Comparison of ENCODE assay signal across 9 mouse cellular contexts in the genomic region with DNA sequence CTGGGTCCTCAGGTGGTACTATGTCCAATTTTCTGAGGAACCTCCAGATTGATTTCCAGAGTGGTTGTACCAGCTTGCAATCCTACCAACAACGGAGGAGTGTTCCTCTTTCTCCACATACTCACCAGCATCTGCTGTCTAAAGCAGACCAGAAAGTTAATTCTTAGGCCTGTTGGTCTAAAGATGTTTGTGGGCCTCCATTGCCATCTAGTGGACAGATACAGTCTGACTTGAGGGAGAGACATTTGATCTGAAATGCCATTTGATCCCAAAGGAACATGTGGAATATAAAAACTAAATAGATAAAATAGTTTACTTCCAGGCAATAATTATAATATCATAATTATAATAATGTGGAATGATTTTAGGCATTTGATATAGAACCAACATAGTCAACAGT. TPM values are rescaled to one million over a fixed set of nuclear protein-coding genes. Genes with fewer than 3 reads are reported as not detected.
DNase-seq lines count a peak whose midpoint lies in the region; ATAC-seq and TF ChIP-seq lines count a peak whose summit lies in the region.
"Had no signal": no experiment of that assay in that cellular context is flagged by ENCODE, and none has a peak within 500 bp of the region (broad histone marks: within the 10 kb centered on the region; RNA-seq: fewer than 3 reads in every experiment).

No protein-coding gene starts in this region.

- H3K79me3 ChIP-seq in C2C12 (ENCODE audit: low read depth) = no peaks in the 10 kb centered on the region

- H3K27ac ChIP-seq in ES-E14 (ENCODE audit: insufficient read depth, low read depth, low read length, poor library complexity, severe bottlenecking) = no peak overlapping the region
- no peak overlapping the region for H3K27ac ChIP-seq in forebrain, postnatal 0 days (ENCODE audit: low read depth, low read length)
- H3K27ac ChIP-seq: neural tube, embryonic 13.5 days had no signal

- H3K4me3 ChIP-seq in C2C12 (ENCODE audit: insufficient read depth, poor library complexity, severe bottlenecking) (no peak overlapping the region), ES-E14 (ENCODE audit: insufficient read depth in 1 of 2, low read depth in 1 of 2, low read length in 2 of 2, poor library complexity in 1 of 2, severe bottlenecking in 1 of 2) (no peak overlapping the region)
- no peak overlapping the region for H3K4me3 ChIP-seq in forebrain, postnatal 0 days (ENCODE audit: low read depth, low read length)
- H3K4me3 ChIP-seq: neural tube, embryonic 13.5 days had no signal

- 12% methylated on average over 1 of the region's 1 CpGs for WGBS in forebrain, postnatal 0 days

- H3K4me2 ChIP-seq in forebrain, postnatal 0 days (ENCODE audit: low read depth) = no peak overlapping the region
- H3K4me2 ChIP-seq: neural tube, embryonic 13.5 days had no signal

- H3ac ChIP-seq in C2C12 (ENCODE audit: control insufficient read depth, insufficient read length, low read depth) = no peak overlapping the region

- peak; percentile 80 for ATAC-seq in forebrain, postnatal 0 days

- H3K79me2 ChIP-seq in C2C12 (ENCODE audit: control insufficient read depth, insufficient read depth) = no peaks in the 10 kb centered on the region

- in situ Hi-C loops in ES-E14 (cut with MboI; ENCODE audit: low sequenced_read_pairs in 2 of 2, unreplicated experiment in 2 of 2) = no loop called here

- no peaks in the 10 kb centered on the region for H3K36me3 ChIP-seq in C2C12 (ENCODE audit: control insufficient read depth, insufficient read depth)
- no peaks in the 10 kb centered on the region for H3K36me3 ChIP-seq in ES-E14 (ENCODE audit: control insufficient read depth, insufficient read depth, low read length, poor library complexity, severe bottlenecking)
- H3K36me3 ChIP-seq in forebrain, postnatal 0 days (ENCODE audit: insufficient read depth) = no peaks in the 10 kb centered on the region
- H3K36me3 ChIP-seq: neural tube, embryonic 13.5 days had no signal

- no peaks in the 10 kb centered on the region for H3K27me3 ChIP-seq in C2C12 (ENCODE audit: control insufficient read depth, insufficient read depth, insufficient read length)
- no peaks in the 10 kb centered on the region for H3K27me3 ChIP-seq in forebrain, postnatal 0 days (ENCODE audit: insufficient read depth, low read length)
- H3K27me3 ChIP-seq: neural tube, embryonic 13.5 days had no signal

- no peaks in the 10 kb centered on the region for H3K4me1 ChIP-seq in ES-E14 (ENCODE audit: control insufficient read depth in 2 of 2, insufficient read depth in 2 of 2, low read length in 2 of 2, poor library complexity in 1 of 2)
- no peaks in the 10 kb centered on the region for H3K4me1 ChIP-seq in forebrain, postnatal 0 days (ENCODE audit: insufficient read depth)
- H3K4me1 ChIP-seq: neural tube, embryonic 13.5 days had no signal

- peak; percentile 17 for TF ChIP-seq CTCF in C2C12 (IDR thresholded peaks at IDR 0.05; ENCODE audit: control insufficient read depth, insufficient read depth, insufficient read length)
- peak; percentile 89 for TF ChIP-seq CTCF in forebrain, postnatal 0 days (IDR thresholded peaks at IDR 0.05; ENCODE audit: low read depth)

- H3K9me3 ChIP-seq in ES-E14 (ENCODE audit: control insufficient read depth, insufficient read depth, low read depth, low read length) = no peaks in the 10 kb centered on the region
- H3K9me3 ChIP-seq in forebrain, postnatal 0 days (ENCODE audit: low read length) = no peaks in the 10 kb centered on the region
- H3K9me3 ChIP-seq: neural tube, embryonic 13.5 days had no signal

- H3K9ac ChIP-seq in ES-E14 (ENCODE audit: insufficient read depth, low read depth, low read length, poor library complexity, severe bottlenecking) = no peak overlapping the region
- H3K9ac ChIP-seq in forebrain, postnatal 0 days = no peak overlapping the region
- H3K9ac ChIP-seq: neural tube, embryonic 13.5 days had no signal

- DNase-seq in ES-E14 (ENCODE audit: low read depth, low spot score) = no peak
- DNase-seq in cerebellum, adult 11 months = peak; percentile 31
- DNase-seq in forebrain, postnatal 0 days = peak; percentile 87
- DNase-seq in kidney, postnatal 14 days = peak; percentile 73
- DNase-seq in lung, adult 18-20 months = peak; percentile 48 to 72
- DNase-seq in retina, postnatal 7 days (ENCODE audit: low read depth, low spot score) = peak; percentile 78
- DNase-seq in ovary, postnatal 36 days (ENCODE audit: low spot score) = no peak

TF ChIP-seq in C2C12, 6 proteins besides CTCF, POLR2A, EP300 and RAD21:
- TF ChIP-seq USF1 (IDR thresholded peaks at IDR 0.05; ENCODE audit: low read depth) (no peak), MYOG (IDR thresholded peaks at IDR 0.05; ENCODE audit: control insufficient read depth, extremely low read depth, insufficient read length) (no peak), FOSL1 (IDR thresholded peaks at IDR 0.05; ENCODE audit: insufficient read depth, low read length, poor library complexity, severe bottlenecking) (no peak), MAX (IDR thresholded peaks at IDR 0.05) (no peak), MYOD1 (IDR thresholded peaks at IDR 0.05; ENCODE audit: control insufficient read depth, insufficient read length, low read depth) (no peak), CEBPB (IDR thresholded peaks at IDR 0.05; ENCODE audit: low read depth) (no peak)

TF ChIP-seq in ES-E14, 5 proteins besides CTCF, POLR2A, EP300 and RAD21:
- TF ChIP-seq ZC3H11A (IDR thresholded peaks at IDR 0.05; ENCODE audit: borderline replicate concordance, low read depth, low read length) (peak; percentile 70; the same call in 1 of the 2 replicates), ZNF384 (IDR thresholded peaks at IDR 0.05; ENCODE audit: low read depth, low read length) (no peak)
TF ChIP-seq in ES-E14: peak in this region for 1.

RNA-seq across cellular contexts. Expression of a gene that starts 18.4 kb away (rescaled TPM):
- 30.2 TPM for polyA plus RNA-seq in C2C12 (2012; fragmentation: generic; extraction: Trizol)
- total RNA-seq in ES-E14 (2012; rRNA removed) = 39.6 and 43.8 TPM in 2 replicates
- total RNA-seq in forebrain, postnatal 0 days (2014; rRNA removed) = 33.5 and 34.0 TPM in 2 replicates
- 18.1 and 24.3 TPM in 2 replicates for polyA plus RNA-seq in forebrain, postnatal 0 days (2015; fragmentation: Nextera tagmentation; extraction: Ambion mirVana)

RNA-seq across cellular contexts. Expression of a gene that starts 51.5 kb away (rescaled TPM):
- polyA plus RNA-seq in C2C12 (2012; fragmentation: generic; extraction: Trizol) = 0.05 TPM
- total RNA-seq in ES-E14 (2012; rRNA removed) = 0.45 and 0.48 TPM in 2 replicates
- total RNA-seq in forebrain, postnatal 0 days (2014; rRNA removed) = 17.7 and 23.7 TPM in 2 replicates
- polyA plus RNA-seq in forebrain, postnatal 0 days (2015; fragmentation: Nextera tagmentation; extraction: Ambion mirVana) = 2.4 and 5.7 TPM in 2 replicates

Comparison
In these comparisons a context has a peak if more than half of its experiments do, and no peak if none do; other contexts are left out.
1. DNase-seq: peak in cerebellum, adult 11 months (single experiment), forebrain, postnatal 0 days (single experiment), kidney, postnatal 14 days (single experiment), lung, adult 18-20 months (2 of 2) and retina, postnatal 7 days (single experiment); none in ES-E14 (single experiment) and ovary, postnatal 36 days (single experiment).
2. RNA of a gene that starts 51.5 kb away (total RNA-seq): 17.7 to 23.7 TPM in forebrain, postnatal 0 days; 0.45 to 0.48 TPM in ES-E14; every median in the first group is over 10 times any median in the second.